11 mouse cellular contexts compared by ENCODE assay signal in the genomic region with DNA sequence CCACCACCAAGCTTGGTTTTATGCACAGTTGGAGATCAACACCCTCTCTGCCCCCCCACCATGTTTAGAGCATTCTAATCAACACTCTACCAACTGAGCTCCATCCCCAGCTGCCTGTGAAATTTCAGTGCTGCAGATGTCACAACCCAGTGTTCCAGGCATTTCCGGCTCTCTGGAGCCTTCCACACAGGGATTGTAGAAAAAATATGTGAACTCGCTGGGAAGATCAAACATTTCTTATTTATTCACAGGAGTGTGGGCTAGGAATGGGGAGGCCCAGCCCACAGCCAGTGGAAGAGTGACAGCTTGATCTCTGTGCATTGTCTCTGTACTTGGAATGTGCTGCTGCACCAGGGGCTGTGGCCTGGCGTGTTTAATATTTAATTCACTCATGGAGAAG. TPM values are rescaled to one million over a fixed set of nuclear protein-coding genes. Genes with fewer than 3 reads are reported as not detected.
DNase-seq lines count a peak whose midpoint lies in the region; ATAC-seq lines count a peak whose summit lies in the region.
"Had no signal": no experiment of that assay in that cellular context is flagged by ENCODE, and none has a peak within 500 bp of the region (broad histone marks: within the 10 kb centered on the region; RNA-seq: fewer than 3 reads in every experiment).

No protein-coding gene starts in this region.

- H3K9me3 ChIP-seq in heart, embryonic 15.5 days (replicated peaks) = no peaks in the 10 kb centered on the region
- peaks cover 4% of the 10 kb centered on the region; the same call in 1 of the 2 replicates for H3K9me3 ChIP-seq in forebrain, embryonic 14.5 days (replicated peaks; ENCODE audit: control insufficient read depth, low read length)
- H3K9me3 ChIP-seq in midbrain, embryonic 11.5 days (ENCODE audit: control insufficient read depth, low read length) = no peaks in the 10 kb centered on the region; the same call in 1 of the 2 replicates

- no peak overlapping the region for H3K9ac ChIP-seq in heart, embryonic 15.5 days
- peak overlapping the region; percentile 59 for H3K9ac ChIP-seq in forebrain, embryonic 14.5 days (ENCODE audit: low read length)
- H3K9ac ChIP-seq in midbrain, embryonic 11.5 days (ENCODE audit: low read length) = peak overlapping the region; percentile 34; the same call in 1 of the 2 replicates

- no peak overlapping the region for H3K27ac ChIP-seq in heart, embryonic 15.5 days
- H3K27ac ChIP-seq in forebrain, embryonic 14.5 days (ENCODE audit: low read depth, low read length) = peak overlapping the region; percentile 27; the same call in 1 of the 2 replicates
- H3K27ac ChIP-seq in midbrain, embryonic 11.5 days (ENCODE audit: low read depth, low read length) = no peak overlapping the region

- H3K27me3 ChIP-seq in heart, embryonic 15.5 days = no peaks in the 10 kb centered on the region
- H3K27me3 ChIP-seq in forebrain, embryonic 14.5 days (replicated peaks; ENCODE audit: control insufficient read depth, insufficient read depth, low read length) = no peaks in the 10 kb centered on the region
- H3K27me3 ChIP-seq in midbrain, embryonic 11.5 days (ENCODE audit: control insufficient read depth, insufficient read depth, low read length) = no peaks in the 10 kb centered on the region
- H3K27me3 ChIP-seq: CH12.LX had no signal

- intact Hi-C loops in heart, postnatal 14 days (cut with DNase I) = no loop called here

- DNase-seq in heart, postnatal 14 days = no peak
- peak; percentile 59 for DNase-seq in Muller cell, postnatal 12 days (ENCODE audit: inconsistent ontology term)
- DNase-seq in forebrain, embryonic 14.5 days (ENCODE audit: low spot score) = peak; percentile 30
- peak; percentile 83 for DNase-seq in midbrain, embryonic 11.5 days (ENCODE audit: low spot score, missing footprints)
- no peak for DNase-seq in yolk sac, embryonic 10.5 days (ENCODE audit: low spot score)
- DNase-seq in adrenal gland, postnatal 25 days = no peak
- no peak for DNase-seq in thymus, postnatal 14 days
- DNase-seq: liver had no signal

- 49% methylated on average over 3 of the region's 3 CpGs for WGBS in heart, embryonic 15.5 days
- WGBS in forebrain, embryonic 14.5 days = 39% methylated on average over 3 of the region's 3 CpGs
- WGBS in midbrain, embryonic 11.5 days = 46% methylated on average over 3 of the region's 3 CpGs

- no peaks in the 10 kb centered on the region for H3K36me3 ChIP-seq in heart, embryonic 15.5 days
- peaks cover 25% of the 10 kb centered on the region for H3K36me3 ChIP-seq in forebrain, embryonic 14.5 days (ENCODE audit: control insufficient read depth, insufficient read depth, low read length)
- H3K36me3 ChIP-seq in midbrain, embryonic 11.5 days (ENCODE audit: control insufficient read depth, insufficient read depth, low read length) = peaks cover 11% of the 10 kb centered on the region

- peak overlapping the region; percentile 3; the same call in 1 of the 2 replicates for H3K4me2 ChIP-seq in heart, embryonic 15.5 days
- peak overlapping the region; percentile 81 for H3K4me2 ChIP-seq in forebrain, embryonic 14.5 days (ENCODE audit: low read length)
- H3K4me2 ChIP-seq in midbrain, embryonic 11.5 days = peak overlapping the region; percentile 39

- peaks cover 28% of the 10 kb centered on the region for H3K4me1 ChIP-seq in heart, embryonic 15.5 days (replicated peaks)
- H3K4me1 ChIP-seq in forebrain, embryonic 14.5 days (ENCODE audit: control insufficient read depth, insufficient read depth, low read length) = peaks cover 57% of the 10 kb centered on the region
- peaks cover 30% of the 10 kb centered on the region for H3K4me1 ChIP-seq in midbrain, embryonic 11.5 days (ENCODE audit: control insufficient read depth, insufficient read depth, low read length)

- H3K4me3 ChIP-seq in heart, embryonic 15.5 days = no peak overlapping the region
- peak overlapping the region; percentile 31 for H3K4me3 ChIP-seq in forebrain, embryonic 14.5 days (ENCODE audit: low read depth, low read length)
- H3K4me3 ChIP-seq in midbrain, embryonic 11.5 days (ENCODE audit: low read depth, low read length) = peak overlapping the region; percentile 21
- H3K4me3 ChIP-seq: erythroblast, embryonic 14.5 days had no signal

- no peak for ATAC-seq in heart, embryonic 15.5 days (replicated peaks; ENCODE audit: insufficient number of reproducible peaks, insufficient read depth, low FRiP score, low read depth)
- no peak for ATAC-seq in forebrain, embryonic 14.5 days
- no peak for ATAC-seq in midbrain, embryonic 11.5 days (ENCODE audit: low FRiP score)

RNA-seq across cellular contexts. Expression of gene Kif3c, which starts 3.8 kb away (rescaled TPM):
- 4.6 and 6.2 TPM in 2 replicates for polyA plus RNA-seq in heart, embryonic 15.5 days (2015; fragmentation: Nextera tagmentation; extraction: Ambion mirVana)
- 1 to 10 TPM; 4.4 to 5.3 TPM for total RNA-seq in heart, postnatal 14 days (2021)
- polyA plus RNA-seq in forebrain, embryonic 14.5 days (2014; fragmentation: Nextera tagmentation; extraction: Ambion mirVana) = 50.8 and 78.5 TPM in 2 replicates
- polyA plus RNA-seq in midbrain, embryonic 11.5 days (2014; fragmentation: Nextera tagmentation; extraction: Ambion mirVana) = 24.0 and 25.7 TPM in 2 replicates
- 27.4 and 31.2 TPM in 2 replicates for total RNA-seq in adrenal gland, postnatal 25 days (2021)

RNA-seq across cellular contexts. Expression of gene Asxl2, which starts 57.9 kb away (rescaled TPM):
- 14.0 and 14.4 TPM in 2 replicates for polyA plus RNA-seq in heart, embryonic 15.5 days (2015; fragmentation: Nextera tagmentation; extraction: Ambion mirVana)
- total RNA-seq in heart, postnatal 14 days (2021) = 10 to 100 TPM; 26.1 to 26.4 TPM
- polyA plus RNA-seq in forebrain, embryonic 14.5 days (2014; fragmentation: Nextera tagmentation; extraction: Ambion mirVana) = 8.9 and 12.2 TPM in 2 replicates
- polyA plus RNA-seq in midbrain, embryonic 11.5 days (2014; fragmentation: Nextera tagmentation; extraction: Ambion mirVana) = 13.8 and 17.1 TPM in 2 replicates
- total RNA-seq in adrenal gland, postnatal 25 days (2021) = 41.6 and 46.5 TPM in 2 replicates

RNA-seq across cellular contexts. Expression of gene Rab10, which starts 59.0 kb away (rescaled TPM):
- polyA plus RNA-seq in heart, embryonic 15.5 days (2015; fragmentation: Nextera tagmentation; extraction: Ambion mirVana) = 65.7 and 70.6 TPM in 2 replicates
- 100 to 1,000 TPM; 116 to 118 TPM for total RNA-seq in heart, postnatal 14 days (2021)
- polyA plus RNA-seq in forebrain, embryonic 14.5 days (2014; fragmentation: Nextera tagmentation; extraction: Ambion mirVana) = 120 and 133 TPM in 2 replicates
- polyA plus RNA-seq in midbrain, embryonic 11.5 days (2014; fragmentation: Nextera tagmentation; extraction: Ambion mirVana) = 118 and 124 TPM in 2 replicates
- 200 and 227 TPM in 2 replicates for total RNA-seq in adrenal gland, postnatal 25 days (2021)

Comparison
In these comparisons a context has a peak if more than half of its experiments do, and no peak if none do; other contexts are left out.
1. H3K4me2 ChIP-seq: peak in every context shown above with its lines; median percentile 81 in forebrain, embryonic 14.5 days; 39 in midbrain, embryonic 11.5 days; 3 in heart, embryonic 15.5 days.
2. DNase-seq: peak in Muller cell, postnatal 12 days (single experiment), forebrain, embryonic 14.5 days (single experiment) and midbrain, embryonic 11.5 days (single experiment); none in heart, postnatal 14 days (0 of 2), yolk sac, embryonic 10.5 days (single experiment), adrenal gland, postnatal 25 days (single experiment) and thymus, postnatal 14 days (single experiment).